Mouse (Mus musculus): ENCODE measurements around the gene Cradd. TPM values are rescaled to one million over a fixed set of nuclear protein-coding genes. Genes with fewer than 3 reads are reported as not detected.

Cradd gene
- polyA plus RNA-seq, 1 experiment from 2014 or later: 15.4 TPM

DNA sequence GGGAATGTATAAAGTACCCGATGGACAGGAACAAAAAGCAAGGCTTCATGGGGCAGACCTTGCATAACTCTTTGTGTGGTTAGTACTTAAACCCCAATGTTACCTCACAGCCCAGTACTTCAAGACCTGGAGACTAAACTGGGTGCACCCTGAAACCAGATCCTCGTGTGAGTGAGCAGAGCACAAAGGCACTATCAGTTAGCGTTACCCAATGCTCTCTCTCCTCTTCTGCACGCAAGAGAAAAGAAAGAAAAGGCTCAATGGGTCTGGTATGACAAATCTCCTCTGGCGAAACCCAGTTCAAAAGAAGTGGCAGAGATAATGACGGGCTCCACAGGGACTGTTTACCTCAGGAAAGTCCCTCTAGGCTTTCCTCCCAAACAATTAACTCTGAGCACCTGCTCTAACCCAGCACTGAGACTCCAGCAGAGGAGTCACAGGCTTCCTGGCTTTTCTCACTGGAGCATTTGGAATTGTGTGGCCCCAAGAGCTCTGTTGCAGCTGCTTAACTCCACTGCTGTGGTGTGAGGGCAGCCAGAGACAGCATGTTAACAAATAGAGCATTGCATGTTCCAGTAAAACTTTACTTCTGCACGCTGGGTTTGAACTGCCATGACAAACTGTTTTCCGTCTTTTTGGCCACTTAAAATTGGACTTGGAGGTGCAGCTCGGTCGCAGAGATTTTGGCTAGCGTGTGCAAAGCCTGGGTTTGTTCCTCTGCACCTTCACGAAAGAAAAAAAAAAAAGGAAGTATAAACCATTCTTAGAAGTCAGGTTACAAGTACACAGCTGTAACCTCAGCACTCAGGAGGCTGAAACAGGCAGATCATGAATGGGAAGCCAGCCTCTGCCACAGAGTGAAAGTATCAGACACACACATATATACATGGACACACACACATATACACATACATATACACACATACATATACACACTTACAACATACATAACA lies 21.4 kb downstream of the Cradd start:
- H3K4me2 ChIP-seq (replicated peaks; ENCODE audit: low read depth, low read length): no peak overlapping the region
- ATAC-seq: peak; percentile 77
- H3K9ac ChIP-seq (replicated peaks; ENCODE audit: low read depth): no peak overlapping the region
- H3K27me3 ChIP-seq (replicated peaks; ENCODE audit: insufficient read depth, low read length): no peaks in the 10 kb centered on the region
- peak; percentile 72 for DNase-seq (ENCODE audit: low spot score)
- no peaks in the 10 kb centered on the region for H3K9me3 ChIP-seq (ENCODE audit: low read length)
- no peak overlapping the region for H3K4me3 ChIP-seq (ENCODE audit: low read depth, low read length)
- no peak for TF ChIP-seq CTCF (IDR thresholded peaks at IDR 0.05)
- TF ChIP-seq EP300 (IDR thresholded peaks at IDR 0.05): peak; percentile 45; the same call in 1 of the 2 replicates
- H3K36me3 ChIP-seq (ENCODE audit: insufficient read depth, low read length): no peaks in the 10 kb centered on the region
- H3K27ac ChIP-seq (ENCODE audit: low read length): no peak overlapping the region
- 0 out of 2 replicates have a peak, but pooled peaks cover 8% of the 10 kb centered on the region for H3K4me1 ChIP-seq (ENCODE audit: insufficient read depth, low read depth, low read length)
- 56% methylated on average over 12 of the region's 12 CpGs for WGBS

DNA sequence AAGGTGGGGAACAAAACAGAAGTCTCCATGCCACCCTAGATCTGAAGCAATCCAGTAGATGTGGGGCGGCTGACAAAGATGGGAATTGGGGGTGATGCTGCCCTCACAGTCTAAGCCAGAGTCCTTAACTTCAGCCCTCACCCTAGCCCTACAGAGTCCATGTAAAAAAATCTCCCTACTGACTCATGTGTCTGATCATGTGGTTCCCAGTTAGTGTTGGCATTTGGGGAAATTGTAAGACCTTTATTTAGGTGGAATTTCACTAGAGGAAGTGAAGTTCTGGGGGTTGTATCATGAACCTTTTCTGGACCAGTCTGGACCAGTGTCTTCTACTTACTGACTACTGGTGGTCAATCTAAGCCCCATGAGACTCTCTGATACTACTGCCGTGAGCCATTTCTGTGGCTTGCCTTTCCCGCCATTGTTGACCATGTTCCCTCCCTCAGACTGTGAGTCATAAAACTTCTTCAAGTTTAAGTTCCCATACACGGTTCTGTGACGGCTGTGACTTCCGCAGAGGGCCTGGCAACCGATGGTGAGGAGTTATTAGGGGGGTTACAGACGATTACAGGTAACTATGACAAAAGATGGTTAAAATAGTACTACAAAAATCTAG lies 23.6 kb downstream of the Cradd start:
- Histone ChIP-seq H3K27me3 (replicated peaks; ENCODE audit: insufficient read depth, low read length) (no peaks in the 10 kb centered on the region), H3K27ac (ENCODE audit: low read length) (no peak overlapping the region), H3K9me3 (ENCODE audit: low read length) (no peaks in the 10 kb centered on the region), H3K36me3 (ENCODE audit: insufficient read depth, low read length) (no peaks in the 10 kb centered on the region), H3K4me2 (replicated peaks; ENCODE audit: low read depth, low read length) (no peak overlapping the region), H3K4me3 (ENCODE audit: low read depth, low read length) (no peak overlapping the region), H3K9ac (replicated peaks; ENCODE audit: low read depth) (no peak overlapping the region), H3K4me1 (ENCODE audit: insufficient read depth, low read depth, low read length) (no peaks in the 10 kb centered on the region)
- WGBS: 80% methylated on average over 8 of the region's 8 CpGs
- DNase-seq (ENCODE audit: low spot score) (no peak), ATAC-seq (no peak)
- no peak for TF ChIP-seq EP300 (IDR thresholded peaks at IDR 0.05)

DNA sequence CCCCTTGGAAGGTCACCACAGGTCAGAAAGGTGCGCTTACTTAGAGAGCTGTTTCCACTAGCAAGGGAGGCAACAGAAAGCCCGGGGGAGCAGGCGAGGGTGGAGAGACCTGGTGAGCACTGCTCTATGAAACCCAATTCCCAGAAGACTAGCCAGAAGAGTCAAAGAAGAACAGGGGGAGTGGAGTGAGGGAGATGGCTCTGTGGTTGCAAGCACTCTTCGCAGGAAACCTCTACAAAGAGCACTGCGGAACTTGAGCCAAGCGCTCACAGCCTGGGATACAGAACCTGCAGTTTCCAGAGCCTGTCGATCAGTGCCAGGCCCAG lies 24.2 kb downstream of the Cradd start:
- Histone ChIP-seq H3K4me3 (ENCODE audit: low read depth, low read length) (no peak overlapping the region), H3K27me3 (replicated peaks; ENCODE audit: insufficient read depth, low read length) (no peaks in the 10 kb centered on the region), H3K4me1 (ENCODE audit: insufficient read depth, low read depth, low read length) (no peaks in the 10 kb centered on the region), H3K9me3 (ENCODE audit: low read length) (no peaks in the 10 kb centered on the region), H3K27ac (ENCODE audit: low read length) (no peak overlapping the region), H3K4me2 (replicated peaks; ENCODE audit: low read depth, low read length) (no peak overlapping the region), H3K36me3 (ENCODE audit: insufficient read depth, low read length) (no peaks in the 10 kb centered on the region), H3K9ac (replicated peaks; ENCODE audit: low read depth) (no peak overlapping the region)
- TF ChIP-seq EP300 (IDR thresholded peaks at IDR 0.05): no peak
- no peak for TF ChIP-seq CTCF (IDR thresholded peaks at IDR 0.05)
- 78% methylated on average over 7 of the region's 7 CpGs for WGBS
- DNase-seq (ENCODE audit: low spot score): no peak
- ATAC-seq: no peak

DNA sequence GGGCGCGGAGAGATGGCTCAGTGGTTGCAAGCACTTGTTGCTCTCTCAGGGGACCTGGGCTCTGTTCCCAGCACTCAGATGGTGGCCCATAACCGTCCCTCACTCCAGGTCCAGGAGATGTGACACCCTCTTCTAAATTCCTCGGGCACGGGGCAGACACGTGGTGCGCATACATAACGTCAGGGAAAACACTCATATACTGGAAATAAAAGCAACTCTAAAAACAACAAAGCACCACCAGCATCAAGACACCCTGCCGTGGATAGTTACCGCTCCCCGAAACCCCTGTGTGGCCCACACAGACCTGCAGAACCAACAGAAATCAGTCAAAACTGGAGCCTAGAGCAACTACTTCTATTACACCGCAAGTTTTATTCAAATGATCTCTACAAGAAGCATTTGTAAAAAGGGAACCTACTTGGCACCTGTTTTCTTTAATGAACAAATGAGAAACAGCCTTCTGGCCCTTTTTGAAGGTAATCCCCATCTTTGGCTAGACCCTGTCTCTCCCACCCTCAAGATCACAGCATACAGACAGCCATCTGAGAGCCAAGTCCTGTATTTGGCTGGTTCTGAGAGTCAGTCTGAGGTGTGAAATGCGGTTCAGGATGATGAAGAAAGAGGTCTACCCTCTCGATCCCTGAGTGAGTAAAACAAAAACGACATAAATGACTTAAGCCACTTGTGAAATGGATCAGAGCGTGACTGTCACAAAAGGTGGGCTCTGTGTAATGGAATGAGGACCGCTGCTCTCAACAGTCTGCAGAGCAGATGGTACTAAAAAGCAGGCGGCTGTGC lies 24.7 kb downstream of the Cradd start:
- WGBS: 82% methylated on average over 18 of the region's 18 CpGs
- no peaks in the 10 kb centered on the region for H3K4me1 ChIP-seq (ENCODE audit: insufficient read depth, low read depth, low read length)
- no peaks in the 10 kb centered on the region for H3K9me3 ChIP-seq (ENCODE audit: low read length)
- no peak for TF ChIP-seq CTCF (IDR thresholded peaks at IDR 0.05)
- TF ChIP-seq EP300 (IDR thresholded peaks at IDR 0.05): no peak
- H3K36me3 ChIP-seq (ENCODE audit: insufficient read depth, low read length): no peaks in the 10 kb centered on the region
- no peak overlapping the region for H3K9ac ChIP-seq (replicated peaks; ENCODE audit: low read depth)
- H3K4me2 ChIP-seq (replicated peaks; ENCODE audit: low read depth, low read length): no peak overlapping the region
- no peak overlapping the region for H3K27ac ChIP-seq (ENCODE audit: low read length)
- H3K4me3 ChIP-seq (ENCODE audit: low read depth, low read length): no peak overlapping the region
- no peak for ATAC-seq
- no peaks in the 10 kb centered on the region for H3K27me3 ChIP-seq (replicated peaks; ENCODE audit: insufficient read depth, low read length)
- no peak for DNase-seq (ENCODE audit: low spot score)

DNA sequence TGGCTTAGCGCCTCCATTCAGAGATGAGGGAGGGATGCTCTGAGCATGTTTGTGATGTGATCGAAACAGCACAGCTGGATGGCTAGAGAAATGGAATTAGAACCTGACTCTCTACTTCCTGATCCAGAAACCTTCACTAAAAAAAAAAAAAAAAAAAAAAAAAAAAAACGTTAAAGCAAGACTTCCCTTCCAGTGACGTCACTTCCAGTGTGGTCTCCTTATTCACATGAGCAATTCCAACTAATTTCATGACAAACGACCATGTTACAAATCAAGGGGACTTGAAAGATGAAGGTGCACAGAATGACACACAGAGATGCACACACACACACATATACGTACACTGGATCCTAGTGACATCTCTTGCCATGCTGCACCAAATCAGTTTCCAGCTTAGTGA lies 25.4 kb downstream of the Cradd start:
- TF ChIP-seq EP300 (IDR thresholded peaks at IDR 0.05) (no peak), CTCF (IDR thresholded peaks at IDR 0.05) (no peak)
- Histone ChIP-seq H3K9me3 (ENCODE audit: low read length) (no peaks in the 10 kb centered on the region), H3K9ac (replicated peaks; ENCODE audit: low read depth) (no peak overlapping the region), H3K27me3 (replicated peaks; ENCODE audit: insufficient read depth, low read length) (no peaks in the 10 kb centered on the region), H3K4me3 (ENCODE audit: low read depth, low read length) (no peak overlapping the region), H3K27ac (ENCODE audit: low read length) (no peak overlapping the region), H3K4me1 (ENCODE audit: insufficient read depth, low read depth, low read length) (no peaks in the 10 kb centered on the region), H3K4me2 (replicated peaks; ENCODE audit: low read depth, low read length) (no peak overlapping the region), H3K36me3 (ENCODE audit: insufficient read depth, low read length) (no peaks in the 10 kb centered on the region)
- DNase-seq (ENCODE audit: low spot score) (no peak), ATAC-seq (no peak)
- whole genome bisulfite sequencing: 78% methylated on average over 6 of the region's 6 CpGs

DNA sequence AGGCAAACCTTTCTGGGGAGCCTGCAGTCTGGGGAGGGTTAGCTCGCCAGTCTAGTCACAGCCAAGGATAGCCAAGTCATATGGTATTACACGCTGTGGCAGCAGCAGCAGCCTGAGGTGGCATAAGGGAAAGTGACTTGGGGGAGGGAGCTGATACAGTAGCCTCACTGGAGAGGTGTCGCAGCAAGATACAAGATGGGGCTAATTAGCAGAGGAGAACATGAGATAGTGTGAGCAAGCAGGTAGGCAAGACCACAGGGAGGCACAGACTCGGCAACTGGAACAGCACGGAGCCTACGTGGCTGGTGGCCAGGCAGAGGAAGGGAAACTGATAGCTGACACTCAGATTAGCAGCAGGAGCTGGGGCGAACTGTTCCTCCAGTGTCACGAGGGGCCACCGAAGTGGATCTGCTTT lies 26.2 kb downstream of the Cradd start:
- no peak for ATAC-seq
- no peak overlapping the region for H3K27ac ChIP-seq (ENCODE audit: low read length)

More for the DNA sequence above, 26.2 kb downstream of the Cradd start:
- Histone ChIP-seq H3K9me3 (ENCODE audit: low read length) (no peaks in the 10 kb centered on the region), H3K9ac (replicated peaks; ENCODE audit: low read depth) (no peak overlapping the region), H3K4me1 (ENCODE audit: insufficient read depth, low read depth, low read length) (no peaks in the 10 kb centered on the region), H3K4me3 (ENCODE audit: low read depth, low read length) (no peak overlapping the region), H3K36me3 (ENCODE audit: insufficient read depth, low read length) (no peaks in the 10 kb centered on the region), H3K4me2 (replicated peaks; ENCODE audit: low read depth, low read length) (no peak overlapping the region), H3K27me3 (replicated peaks; ENCODE audit: insufficient read depth, low read length) (no peaks in the 10 kb centered on the region)
- WGBS: 69% methylated on average over 9 of the region's 9 CpGs
- DNase-seq (ENCODE audit: low spot score): no peak
- TF ChIP-seq CTCF (IDR thresholded peaks at IDR 0.05) (no peak), EP300 (IDR thresholded peaks at IDR 0.05) (no peak)
